26 mouse cellular contexts compared by ENCODE assay signal in genomic region chr7:73286244-73286643, GRCm38 (mm10).
"Had no signal": no experiment of that assay in that cellular context is flagged by ENCODE, and none has a peak within 500 bp of the region (broad histone marks: within the 10 kb centered on the region; RNA-seq: fewer than 3 reads in every experiment).

No protein-coding gene starts in this region.

- H3K4me1 ChIP-seq: kidney, embryonic 15.5 days; limb, embryonic 12.5 days; liver, embryonic 12.5 days; liver, embryonic 15.5 days; lung, embryonic 15.5 days; megakaryocyte, embryonic 14.5 days; midbrain, embryonic 10.5 days; midbrain, embryonic 13.5 days; stomach, embryonic 15.5 days had no signal

- H3K27me3 ChIP-seq: kidney, embryonic 15.5 days; limb, embryonic 12.5 days; liver, embryonic 12.5 days; liver, embryonic 15.5 days; lung, embryonic 15.5 days; megakaryocyte, embryonic 14.5 days; midbrain, embryonic 13.5 days; stomach, embryonic 15.5 days had no signal

- H3K9ac ChIP-seq: kidney, embryonic 15.5 days; limb, embryonic 12.5 days; liver, embryonic 12.5 days; liver, embryonic 15.5 days; lung, embryonic 15.5 days; midbrain, embryonic 13.5 days; stomach, embryonic 15.5 days had no signal

- H3K4me2 ChIP-seq: kidney, embryonic 15.5 days; limb, embryonic 12.5 days; liver, embryonic 12.5 days; liver, embryonic 15.5 days; lung, embryonic 15.5 days; midbrain, embryonic 13.5 days; stomach, embryonic 15.5 days had no signal

- H3K36me3 ChIP-seq: kidney, embryonic 15.5 days; limb, embryonic 12.5 days; liver, embryonic 12.5 days; liver, embryonic 15.5 days; lung, embryonic 15.5 days; midbrain, embryonic 10.5 days; midbrain, embryonic 13.5 days; stomach, embryonic 15.5 days had no signal

- H3K27ac ChIP-seq: kidney, embryonic 15.5 days; left cerebral cortex, adult 2 months; limb, embryonic 12.5 days; liver, embryonic 12.5 days; liver, embryonic 15.5 days; lung, embryonic 15.5 days; midbrain, embryonic 10.5 days; midbrain, embryonic 13.5 days; stomach, embryonic 15.5 days had no signal

- H3K4me3 ChIP-seq: kidney, embryonic 15.5 days; left cerebral cortex, adult 2 months; limb, embryonic 12.5 days; liver, embryonic 12.5 days; liver, embryonic 15.5 days; lung, embryonic 15.5 days; megakaryocyte, embryonic 14.5 days; midbrain, embryonic 10.5 days; midbrain, embryonic 13.5 days; stomach, embryonic 15.5 days had no signal

- DNase-seq: kidney, adult 11 months; kidney, adult 8-10 months; kidney, postnatal 10 days; kidney, postnatal 36 days; layer of hippocampus, postnatal 36 days; liver; lung, adult 18-20 months; lung, postnatal 10 days; lung, postnatal 36 days; right cerebral cortex, adult 18-20 months; right cerebral cortex, postnatal 14 days; right cerebral cortex, postnatal 4 days; spleen, adult 18-20 months; thymus, adult 2 months; thymus, postnatal 14 days had no signal

- ATAC-seq: liver, embryonic 12.5 days; midbrain, embryonic 13.5 days; midbrain, embryonic 16.5 days had no signal

- H3K9me3 ChIP-seq: kidney, embryonic 15.5 days; limb, embryonic 12.5 days; liver, embryonic 12.5 days; liver, embryonic 15.5 days; lung, embryonic 15.5 days; midbrain, embryonic 13.5 days; stomach, embryonic 15.5 days had no signal
